ENCODE assay signal across 8 mouse cellular contexts in genomic region chr7:37770400-37771050, GRCm38 (mm10). TPM values are rescaled to one million over a fixed set of nuclear protein-coding genes. Genes with fewer than 3 reads are reported as not detected.
DNase-seq lines count a peak whose midpoint lies in the region; ATAC-seq and TF ChIP-seq lines count a peak whose summit lies in the region.

No protein-coding gene starts in this region.

- no peak overlapping the region for H3K27ac ChIP-seq in thymus, adult 2 months (ENCODE audit: control insufficient read depth, insufficient read depth, low read length)
- H3K27ac ChIP-seq in forebrain, embryonic 13.5 days, result peak overlapping the region; percentile 93
- no peak overlapping the region for H3K27ac ChIP-seq in heart, embryonic 16.5 days (ENCODE audit: low read length)
- no peak overlapping the region for H3K27ac ChIP-seq in liver, postnatal 0 days (ENCODE audit: low read depth)
- H3K27ac ChIP-seq in olfactory bulb, adult 2 months (ENCODE audit: insufficient read depth, low read depth, low read length), result no peak overlapping the region

- TF ChIP-seq CTCF in thymus, adult 2 months (IDR thresholded peaks at IDR 0.05; ENCODE audit: borderline replicate concordance, control insufficient read depth, extremely low read depth, insufficient read depth, low read length, poor library complexity), result no peak
- TF ChIP-seq CTCF in liver, postnatal 0 days (IDR thresholded peaks at IDR 0.05; ENCODE audit: low read depth), result peak; percentile 45
- no peak for TF ChIP-seq CTCF in olfactory bulb, adult 2 months (IDR thresholded peaks at IDR 0.05; ENCODE audit: insufficient read depth, low read depth, low read length)

- H3K4me3 ChIP-seq in thymus, adult 2 months (ENCODE audit: control insufficient read depth, insufficient read depth, low read length), result no peak overlapping the region
- peak overlapping the region; percentile 61 for H3K4me3 ChIP-seq in forebrain, embryonic 13.5 days
- peak overlapping the region; percentile 71 for H3K4me3 ChIP-seq in heart, embryonic 16.5 days (ENCODE audit: low read length)
- peak overlapping the region; percentile 37 for H3K4me3 ChIP-seq in liver, postnatal 0 days (ENCODE audit: low read depth, low read length)
- peak overlapping the region; percentile 58 for H3K4me3 ChIP-seq in olfactory bulb, adult 2 months (ENCODE audit: insufficient read depth, low read depth, low read length)

- H3K27me3 ChIP-seq in thymus, adult 2 months (ENCODE audit: control insufficient read depth, insufficient read depth, low read length), result peaks cover 13% of the 10 kb centered on the region; the same call in 1 of the 2 replicates
- H3K27me3 ChIP-seq in forebrain, embryonic 13.5 days, result 0 out of 2 replicates have a peak, but pooled peaks cover 10% of the 10 kb centered on the region
- H3K27me3 ChIP-seq in heart, embryonic 16.5 days (ENCODE audit: control insufficient read depth, insufficient read depth, low read length), result peaks cover 51% of the 10 kb centered on the region
- peaks cover 91% of the 10 kb centered on the region for H3K27me3 ChIP-seq in liver, postnatal 0 days (ENCODE audit: insufficient read depth, low read length)

- H3K9ac ChIP-seq in forebrain, embryonic 13.5 days, result peak overlapping the region; percentile 78
- H3K9ac ChIP-seq in heart, embryonic 16.5 days (ENCODE audit: low read length), result peak overlapping the region; percentile 42
- no peak overlapping the region for H3K9ac ChIP-seq in liver, postnatal 0 days (replicated peaks)

- peak; percentile 81 for ATAC-seq in forebrain, embryonic 13.5 days
- peak; percentile 84 for ATAC-seq in heart, embryonic 16.5 days (replicated peaks; ENCODE audit: extremely low read depth, insufficient read depth, low FRiP score)
- no peak for ATAC-seq in liver, postnatal 0 days

- peak overlapping the region; percentile 95 for H3K4me2 ChIP-seq in forebrain, embryonic 13.5 days
- H3K4me2 ChIP-seq in heart, embryonic 16.5 days (ENCODE audit: low read depth, low read length), result peak overlapping the region; percentile 96
- peak overlapping the region; percentile 61 for H3K4me2 ChIP-seq in liver, postnatal 0 days (ENCODE audit: low read depth, low read length)

- WGBS in thymus, adult 2 months, result 2% methylated on average over 57 of the region's 57 CpGs
- 1% methylated on average over 57 of the region's 57 CpGs for WGBS in forebrain, embryonic 13.5 days
- WGBS in heart, embryonic 16.5 days, result under 1% methylated on average over 57 of the region's 57 CpGs
- under 1% methylated on average over 57 of the region's 57 CpGs for WGBS in liver, postnatal 0 days (ENCODE audit: insufficient replicate concordance)
- WGBS in olfactory bulb, adult 2 months, result under 1% methylated on average over 57 of the region's 57 CpGs

- peak; percentile 16 for DNase-seq in thymus, adult 2 months
- DNase-seq in thymus, adult 18-20 months, result no peak
- DNase-seq in kidney, postnatal 36 days, result peak; percentile 29 to 81
- DNase-seq in liver, postnatal 0 days, result peak; percentile 50
- peak; percentile 60 to 79 for DNase-seq in urinary bladder, adult 18-20 months (ENCODE audit: low spot score in 2 of 2)

- no peak for TF ChIP-seq POLR2A in thymus, adult 2 months (IDR thresholded peaks at IDR 0.05; ENCODE audit: control insufficient read depth, extremely low read depth, insufficient read depth, low read length, poor library complexity)
- no peak for TF ChIP-seq POLR2A in olfactory bulb, adult 2 months (IDR thresholded peaks at IDR 0.05; ENCODE audit: insufficient read depth, low read depth, low read length)

- no peaks in the 10 kb centered on the region for H3K36me3 ChIP-seq in thymus, adult 2 months (ENCODE audit: control insufficient read depth, insufficient read depth, low read length)
- no peaks in the 10 kb centered on the region for H3K36me3 ChIP-seq in forebrain, embryonic 13.5 days (ENCODE audit: poor library complexity, severe bottlenecking)
- no peaks in the 10 kb centered on the region for H3K36me3 ChIP-seq in heart, embryonic 16.5 days (ENCODE audit: control insufficient read depth, insufficient read depth)
- H3K36me3 ChIP-seq in liver, postnatal 0 days (replicated peaks; ENCODE audit: insufficient read depth, low read length), result no peaks in the 10 kb centered on the region

- no peak for TF ChIP-seq EP300 in liver, postnatal 0 days (IDR thresholded peaks at IDR 0.05; ENCODE audit: low read depth)

- no peaks in the 10 kb centered on the region for H3K4me1 ChIP-seq in thymus, adult 2 months (replicated peaks; ENCODE audit: control insufficient read depth, insufficient read depth, low read length)
- H3K4me1 ChIP-seq in forebrain, embryonic 13.5 days, result peaks cover 56% of the 10 kb centered on the region
- H3K4me1 ChIP-seq in heart, embryonic 16.5 days (ENCODE audit: control insufficient read depth, insufficient read depth, low read length), result peaks cover 7% of the 10 kb centered on the region
- H3K4me1 ChIP-seq in liver, postnatal 0 days (ENCODE audit: insufficient read depth), result peaks cover 2% of the 10 kb centered on the region; the same call in 1 of the 2 replicates
- H3K4me1 ChIP-seq in olfactory bulb, adult 2 months (ENCODE audit: control insufficient read depth, insufficient read depth, low read length), result peaks cover 32% of the 10 kb centered on the region

- no peaks in the 10 kb centered on the region for H3K9me3 ChIP-seq in forebrain, embryonic 13.5 days (replicated peaks)
- no peaks in the 10 kb centered on the region for H3K9me3 ChIP-seq in heart, embryonic 16.5 days (replicated peaks; ENCODE audit: control insufficient read depth, low read length)
- no peaks in the 10 kb centered on the region for H3K9me3 ChIP-seq in liver, postnatal 0 days (ENCODE audit: low read length)

RNA-seq across cellular contexts. Expression of gene Zfp536, which starts 2.9 kb away (rescaled TPM):
- polyA plus RNA-seq in thymus, adult 2 months (2012; rRNA removed), result 0.34 and 0.49 TPM in 2 replicates
- 39.7 and 42.0 TPM in 2 replicates for polyA plus RNA-seq in forebrain, embryonic 13.5 days (2015; fragmentation: Nextera tagmentation; extraction: Ambion mirVana)
- polyA plus RNA-seq in heart, embryonic 16.5 days (2015; fragmentation: Nextera tagmentation; extraction: Ambion mirVana), result 4.7 and 5.8 TPM in 2 replicates
- polyA plus RNA-seq in liver, postnatal 0 days (2015; fragmentation: Nextera tagmentation; extraction: Ambion mirVana), result not detected in 2 replicates
- not detected in 2 replicates for polyA plus RNA-seq in olfactory bulb, adult 2 months (2012; ENCODE audit: insufficient read depth, insufficient read length, low replicate concordance, missing spikeins)

Comparison
In these comparisons a context has a peak if more than half of its experiments do, and no peak if none do; other contexts are left out.
1. DNase-seq: peak in thymus, adult 2 months (single experiment), kidney, postnatal 36 days (2 of 2), liver, postnatal 0 days (single experiment) and urinary bladder, adult 18-20 months (2 of 2); none in thymus, adult 18-20 months (0 of 2).
2. Peak in every context shown above with its lines, with median percentiles within 50 percentile points of each other: H3K4me2 ChIP-seq.